ENCODE assay signal across 18 mouse cellular contexts in the genomic region with DNA sequence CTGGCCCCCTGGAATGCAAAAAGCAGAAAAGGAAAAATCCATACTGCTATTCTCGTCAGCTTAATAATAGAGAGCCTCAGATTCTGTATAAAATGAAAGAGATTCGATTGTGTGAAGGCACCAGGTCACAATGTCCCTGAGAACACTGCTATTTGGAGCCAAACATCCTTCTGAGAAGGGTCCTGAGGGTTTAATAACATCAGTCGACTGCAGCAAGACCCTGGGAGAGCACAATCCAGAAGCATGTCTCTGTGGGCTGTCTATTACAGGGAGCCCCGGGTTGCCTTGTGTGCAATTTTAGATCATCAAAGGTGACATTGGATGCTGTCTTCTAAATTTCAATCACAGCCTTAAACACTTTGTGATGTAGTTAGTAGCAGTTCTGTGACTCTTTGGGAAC.
"Had no signal": no experiment of that assay in that cellular context is flagged by ENCODE, and none has a peak within 500 bp of the region (broad histone marks: within the 10 kb centered on the region; RNA-seq: fewer than 3 reads in every experiment).

No protein-coding gene starts in this region.

- H3K9me3 ChIP-seq: limb, embryonic 12.5 days; liver, embryonic 13.5 days; lung, embryonic 15.5 days; megakaryocyte, embryonic 14.5 days; neural tube, embryonic 15.5 days had no signal

- H3K4me2 ChIP-seq: limb, embryonic 12.5 days; liver, embryonic 13.5 days; lung, embryonic 15.5 days; neural tube, embryonic 15.5 days had no signal

- H3K4me3 ChIP-seq: limb, embryonic 12.5 days; liver, embryonic 13.5 days; lung, embryonic 15.5 days; megakaryocyte, embryonic 14.5 days; myocyte; neural tube, embryonic 15.5 days had no signal

- ATAC-seq: liver, postnatal 0 days had no signal

- H3K9ac ChIP-seq: limb, embryonic 12.5 days; liver, embryonic 13.5 days; liver, postnatal 0 days; lung, embryonic 15.5 days; neural tube, embryonic 15.5 days had no signal

- H3K4me1 ChIP-seq: liver, embryonic 13.5 days; megakaryocyte, embryonic 14.5 days; neural tube, embryonic 15.5 days had no signal

- H3K27me3 ChIP-seq: limb, embryonic 12.5 days; liver, embryonic 13.5 days; lung, embryonic 15.5 days; megakaryocyte, embryonic 14.5 days; neural tube, embryonic 15.5 days had no signal

- H3K36me3 ChIP-seq: limb, embryonic 12.5 days; liver, embryonic 13.5 days; lung, embryonic 15.5 days; neural tube, embryonic 15.5 days had no signal

- DNase-seq: kidney, adult 9 months; kidney, postnatal 36 days; layer of hippocampus, adult 9-11 months; layer of hippocampus, postnatal 36 days; liver; liver, embryonic 13.5 days; liver, postnatal 0 days; lung, postnatal 14 days; right cerebral cortex, adult 18-20 months; right cerebral cortex, postnatal 25 days; thymus, postnatal 4 days had no signal

- H3K27ac ChIP-seq: kidney, postnatal 0 days; limb, embryonic 12.5 days; liver, embryonic 13.5 days; lung, embryonic 15.5 days; macrophage; neural tube, embryonic 15.5 days had no signal
